Mouse (Mus musculus): Measurements from ENCODE around the gene Ppcdc.
A peak's percentile ranks its signal among the peaks of the same experiment; 100 is the strongest.
"Not testable (repeated sequence)": the region's sequence is repeated elsewhere in the genome, so short reads cannot be mapped to it uniquely, and the experiment has no call there.

Gene Ppcdc

GRCm38 (mm10) chr9:57428391-57428790 is 11.5 kb downstream of the Ppcdc start:
- DNase-seq: peak; percentile 42

GRCm38 (mm10) chr9:57427937-57428336 is 12.0 kb downstream of the Ppcdc start:
- peak; percentile 32 for DNase-seq

- DNase-seq: not testable (repeated sequence)
These were observed 12.8 kb downstream of the Ppcdc start for GRCm38 (mm10) chr9:57427123-57427522.

- no peak for DNase-seq
These were observed 14.8 kb downstream of the Ppcdc start for GRCm38 (mm10) chr9:57425116-57425515.

GRCm38 (mm10) chr9:57424066-57424465 is 15.9 kb downstream of the Ppcdc start:
- no peak for DNase-seq

GRCm38 (mm10) chr9:57421688-57422111 is 18.2 kb downstream of the Ppcdc start:
- DNase-seq: no peak

GRCm38 (mm10) chr9:57421121-57421571 is 18.8 kb downstream of the Ppcdc start:
- peak; percentile 91 for DNase-seq

- DNase-seq: peak; percentile 93
These were observed 19.4 kb downstream of the Ppcdc start for GRCm38 (mm10) chr9:57420321-57421120.

- no peak for DNase-seq
These were observed 20.2 kb downstream of the Ppcdc start for GRCm38 (mm10) chr9:57419521-57420267.

- no peak for DNase-seq
These were observed 22.6 kb downstream of the Ppcdc start for GRCm38 (mm10) chr9:57417341-57417740.

- no peak for DNase-seq
These were observed 32.6 kb downstream of the Ppcdc start for GRCm38 (mm10) chr9:57407120-57407905.

- DNase-seq: no peak
These were observed 33.5 kb downstream of the Ppcdc start for GRCm38 (mm10) chr9:57406395-57406794.

GRCm38 (mm10) chr9:57404036-57404435 is 35.9 kb downstream of the Ppcdc start:
- DNase-seq: no peak

- no peak for DNase-seq
These were observed 37.3 kb downstream of the Ppcdc start for GRCm38 (mm10) chr9:57402318-57403251.

GRCm38 (mm10) chr9:57398773-57399172 is 41.2 kb downstream of the Ppcdc start:
- no peak for DNase-seq

- DNase-seq: no peak
These were observed 47.0 kb downstream of the Ppcdc start for GRCm38 (mm10) chr9:57392892-57393291.

- no peak for DNase-seq
These were observed 49.1 kb downstream of the Ppcdc start for GRCm38 (mm10) chr9:57390869-57391268.

- DNase-seq: no peak
These were observed 50.8 kb downstream of the Ppcdc start for GRCm38 (mm10) chr9:57389131-57389530.

- DNase-seq: no peak
These were observed 53.0 kb downstream of the Ppcdc start for GRCm38 (mm10) chr9:57386926-57387325.

GRCm38 (mm10) chr9:57384621-57385020 is 55.3 kb downstream of the Ppcdc start:
- peak; percentile 28 for DNase-seq

- no peak for DNase-seq
These were observed 78.9 kb downstream of the Ppcdc start for GRCm38 (mm10) chr9:57360999-57361398.
